Mouse (Mus musculus) forebrain, embryonic 16.5 days (tissue): Measurements from ENCODE around the gene Lrguk. TPM values are rescaled to one million over a fixed set of nuclear protein-coding genes. Genes with fewer than 3 reads are reported as not detected.

Source experiments
- ATAC-seq: fragments of 200-750 bp; cut with Nextera tagmentation; 2 replicates; pipeline ENCODE4 v1.8.0; 2017; ENCODE audit warnings: mild to moderate bottlenecking, moderate library complexity
- H3K27ac ChIP-seq: fragments of 300-500 bp; sonication (generic); 2 replicates; pipeline ENCODE4 v1.5.1; 2014; ENCODE audit warnings: low read length, control low read depth
- H3K27me3 ChIP-seq: fragments of 300-500 bp; sonication (generic); replicated peaks from 2 replicates; pipeline ENCODE4 v1.6.1; 2014; ENCODE audit warnings: low read length; ENCODE audit not compliant: control insufficient read depth, insufficient read depth
- H3K36me3 ChIP-seq: fragments of 300-500 bp; sonication (generic); 2 replicates; pipeline ENCODE4 v1.6.1; 2014; ENCODE audit not compliant: control insufficient read depth, insufficient read depth
- H3K4me1 ChIP-seq: fragments of 300-500 bp; sonication (generic); replicated peaks from 2 replicates; pipeline ENCODE4 v1.6.1; 2014; ENCODE audit warnings: low read length; ENCODE audit not compliant: control insufficient read depth, insufficient read depth
- H3K4me2 ChIP-seq: fragments of 300-500 bp; sonication (generic); 2 replicates; pipeline ENCODE4 v1.6.1; 2014; ENCODE audit warnings: mild to moderate bottlenecking, low read length, control low read depth
- H3K4me3 ChIP-seq: fragments of 300-500 bp; sonication (generic); replicated peaks from 2 replicates; pipeline ENCODE4 v1.5.1; 2014; ENCODE audit warnings: mild to moderate bottlenecking, low read length, control low read depth
- H3K9ac ChIP-seq: fragments of 300-500 bp; sonication (generic); replicated peaks from 2 replicates; pipeline ENCODE4 v1.6.1; 2014; ENCODE audit warnings: low read depth, low read length, control low read depth
- H3K9me3 ChIP-seq: fragments of 300-500 bp; sonication (generic); 2 replicates; pipeline ENCODE4 v1.6.1; 2016; ENCODE audit warnings: low read length; ENCODE audit not compliant: control insufficient read depth
- WGBS: fragments of 180-500 bp; shearing (Covaris S2); extraction: QIAGEN DNeasy Blood & Tissue Kit; methylation state at CpG from one replicate; pipeline ENCODE4 v1.1.7; 2014; 5-methylcytosine and 5-hydroxymethylcytosine counted together
- polyA plus RNA-seq: library from polyadenylated mRNA; unstranded; fragments of >200 nt; fragmentation: Nextera tagmentation; extraction: Ambion mirVana; gene quantifications from 2 replicates; pipeline ENCODE4 v1.2.1, GENCODE M21; 2015

The Lrguk gene
- polyA plus RNA-seq, 1 experiment from 2014 or later = 0.73 TPM

GRCm38 (mm10) chr6:34161511-34161910 is 132.3 kb downstream of the Lrguk start:
- Histone ChIP-seq H3K4me3 (no peak overlapping the region), H3K4me2 (no peak overlapping the region), H3K4me1 (peaks cover 6% of the 10 kb centered on the region; the same call in 1 of the 2 replicates), H3K9ac (no peak overlapping the region), H3K27ac (no peak overlapping the region), H3K9me3 (no peaks in the 10 kb centered on the region), H3K36me3 (peaks cover 37% of the 10 kb centered on the region), H3K27me3 (no peaks in the 10 kb centered on the region)
- no peak for ATAC-seq
- WGBS = 91% methylated on average over 7 of the region's 7 CpGs

- H3K27ac ChIP-seq = no peak overlapping the region
- H3K4me3 ChIP-seq = no peak overlapping the region
- WGBS = 79% methylated on average over 2 of the region's 2 CpGs
- no peaks in the 10 kb centered on the region for H3K9me3 ChIP-seq
- H3K4me2 ChIP-seq = no peak overlapping the region
- no peak for ATAC-seq
- H3K4me1 ChIP-seq = no peaks in the 10 kb centered on the region
- no peak overlapping the region for H3K9ac ChIP-seq
- no peaks in the 10 kb centered on the region for H3K27me3 ChIP-seq
- H3K36me3 ChIP-seq = peaks cover 43% of the 10 kb centered on the region
Measured at GRCm38 (mm10) chr6:34162607-34163006, 133.4 kb downstream of the Lrguk start.

- 90% methylated on average over 9 of the region's 9 CpGs for WGBS
- Histone ChIP-seq H3K36me3 (peaks cover 40% of the 10 kb centered on the region), H3K4me3 (no peak overlapping the region), H3K9ac (no peak overlapping the region), H3K27me3 (no peaks in the 10 kb centered on the region), H3K4me1 (no peaks in the 10 kb centered on the region), H3K27ac (no peak overlapping the region), H3K9me3 (no peaks in the 10 kb centered on the region), H3K4me2 (no peak overlapping the region)
- no peak for ATAC-seq
Measured at GRCm38 (mm10) chr6:34163014-34163413, 133.8 kb downstream of the Lrguk start.

- Histone ChIP-seq H3K4me2 (no peak overlapping the region), H3K27ac (no peak overlapping the region), H3K4me1 (0 out of 2 replicates have a peak, but pooled peaks cover 3% of the 10 kb centered on the region), H3K9ac (no peak overlapping the region), H3K9me3 (no peaks in the 10 kb centered on the region), H3K36me3 (peaks cover 37% of the 10 kb centered on the region), H3K27me3 (no peaks in the 10 kb centered on the region), H3K4me3 (no peak overlapping the region)
- 76% methylated on average over 3 of the region's 3 CpGs for WGBS
- no peak for ATAC-seq
Measured at GRCm38 (mm10) chr6:34168834-34169233, 139.6 kb downstream of the Lrguk start.

- Histone ChIP-seq H3K9me3 (no peaks in the 10 kb centered on the region), H3K27ac (no peak overlapping the region), H3K27me3 (no peaks in the 10 kb centered on the region), H3K4me2 (no peak overlapping the region), H3K9ac (no peak overlapping the region), H3K4me1 (peaks cover 9% of the 10 kb centered on the region), H3K4me3 (no peak overlapping the region), H3K36me3 (peaks cover 25% of the 10 kb centered on the region)
- ATAC-seq = peak; percentile 63
- WGBS = 87% methylated on average over 7 of the region's 7 CpGs
Measured at GRCm38 (mm10) chr6:34170844-34171494, 141.7 kb downstream of the Lrguk start.

GRCm38 (mm10) chr6:34171748-34172457 is 142.7 kb downstream of the Lrguk start:
- no peak overlapping the region for H3K4me3 ChIP-seq
- no peak overlapping the region for H3K27ac ChIP-seq
- peaks cover 21% of the 10 kb centered on the region for H3K36me3 ChIP-seq
- 89% methylated on average over 12 of the region's 12 CpGs for WGBS
- H3K9ac ChIP-seq = no peak overlapping the region
- H3K9me3 ChIP-seq = no peaks in the 10 kb centered on the region
- peaks cover 13% of the 10 kb centered on the region for H3K4me1 ChIP-seq
- H3K27me3 ChIP-seq = no peaks in the 10 kb centered on the region
- no peak overlapping the region for H3K4me2 ChIP-seq
- ATAC-seq = no peak

- Histone ChIP-seq H3K27ac (no peak overlapping the region), H3K9ac (no peak overlapping the region), H3K9me3 (no peaks in the 10 kb centered on the region), H3K36me3 (peaks cover 13% of the 10 kb centered on the region), H3K4me2 (no peak overlapping the region), H3K4me3 (no peak overlapping the region), H3K4me1 (peaks cover 16% of the 10 kb centered on the region), H3K27me3 (no peaks in the 10 kb centered on the region)
- 83% methylated on average over 12 of the region's 12 CpGs for WGBS
- no peak for ATAC-seq
Measured at GRCm38 (mm10) chr6:34173251-34173650, 144.0 kb downstream of the Lrguk start.

- WGBS = 89% methylated on average over 8 of the region's 8 CpGs
- H3K4me3 ChIP-seq = no peak overlapping the region
- ATAC-seq = no peak
- H3K36me3 ChIP-seq = peaks cover 5% of the 10 kb centered on the region; the same call in 1 of the 2 replicates
- H3K9me3 ChIP-seq = no peaks in the 10 kb centered on the region
- no peak overlapping the region for H3K9ac ChIP-seq
- H3K4me1 ChIP-seq = peaks cover 16% of the 10 kb centered on the region
- no peaks in the 10 kb centered on the region for H3K27me3 ChIP-seq
- no peak overlapping the region for H3K4me2 ChIP-seq
- H3K27ac ChIP-seq = no peak overlapping the region
Measured at GRCm38 (mm10) chr6:34174715-34175114, 145.5 kb downstream of the Lrguk start.

- H3K9ac ChIP-seq = peak overlapping the region; percentile 78
- no peaks in the 10 kb centered on the region for H3K36me3 ChIP-seq
- 3% methylated on average over 29 of the region's 29 CpGs for WGBS
Measured at GRCm38 (mm10) chr6:34176111-34176863, 147.0 kb downstream of the Lrguk start.

More at GRCm38 (mm10) chr6:34176111-34176863, 147.0 kb downstream of the Lrguk start:
- Histone ChIP-seq H3K9me3 (no peaks in the 10 kb centered on the region), H3K4me3 (peak overlapping the region; percentile 77), H3K27ac (peak overlapping the region; percentile 77), H3K4me2 (peak overlapping the region; percentile 75), H3K4me1 (peaks cover 16% of the 10 kb centered on the region), H3K27me3 (no peaks in the 10 kb centered on the region)
- peak; percentile 71 for ATAC-seq
